19 mouse cellular contexts compared by ENCODE assay signal in genomic region chr11:119866837-119867236, GRCm38 (mm10).
"Had no signal": no experiment of that assay in that cellular context is flagged by ENCODE, and none has a peak within 500 bp of the region (broad histone marks: within the 10 kb centered on the region; RNA-seq: fewer than 3 reads in every experiment).

No protein-coding gene starts in this region.

- DNase-seq: liver; liver, embryonic 13.5 days; lung, adult 18-20 months; lung, embryonic 14.5 days; lung, postnatal 10 days; lung, postnatal 4 days; midbrain, embryonic 14.5 days; retina, postnatal 1 day; right cerebral cortex, adult 18-20 months; right cerebral cortex, postnatal 25 days; right cerebral cortex, postnatal 4 days; spleen, adult 18-20 months; thymus, adult 2 months had no signal

- H3K4me3 ChIP-seq: liver, embryonic 13.5 days; liver, embryonic 15.5 days; midbrain, embryonic 10.5 days; midbrain, embryonic 12.5 days; myocyte; neural tube, embryonic 13.5 days; neural tube, embryonic 15.5 days had no signal

- H3K27me3 ChIP-seq: liver, embryonic 13.5 days; liver, embryonic 15.5 days; midbrain, embryonic 12.5 days; neural tube, embryonic 13.5 days; neural tube, embryonic 15.5 days had no signal

- H3K4me1 ChIP-seq: liver, embryonic 15.5 days; midbrain, embryonic 12.5 days had no signal

- H3K27ac ChIP-seq: liver, embryonic 13.5 days; liver, embryonic 15.5 days; midbrain, embryonic 10.5 days; midbrain, embryonic 12.5 days; neural tube, embryonic 13.5 days; neural tube, embryonic 15.5 days had no signal
